Mouse (Mus musculus) E14TG2a.4 (cell line): ENCODE measurements at regions not wholly inside any gene's neighbourhood (a gene's known extent, or its start where the extent isn't known, plus 50 kb on each side); places are given as distances from the start of the nearest gene placed in this dataset.

Source experiments
- H3K27me3 ChIP-seq: 2 replicates; pipeline ENCODE4 v1.6.1; 2014; ENCODE audit warnings: low read length, control low read depth; ENCODE audit not compliant: insufficient read depth
- H3K36me3 ChIP-seq: 2 replicates; pipeline ENCODE4 v1.6.1; 2014; ENCODE audit warnings: low read length, control low read depth; ENCODE audit not compliant: insufficient read depth
- H3K4me1 ChIP-seq: replicated peaks from 2 replicates; pipeline ENCODE4 v1.6.1; 2014; ENCODE audit warnings: low read depth, low read length, control low read depth
- H3K4me3 ChIP-seq: replicated peaks from 2 replicates; pipeline ENCODE4 v1.5.1; 2014; ENCODE audit warnings: mild to moderate bottlenecking, low read length
- H3K9me3 ChIP-seq: 2 replicates; pipeline ENCODE4 v1.6.1; 2014; ENCODE audit warnings: low read length, control low read depth
- CTCF ChIP-seq: conservative IDR thresholded peaks from 2 replicates; pipeline ENCODE4 v1.5.1; 2014; ENCODE audit warnings: low read length
- NANOG ChIP-seq: IDR thresholded peaks from 2 replicates; pipeline ENCODE4 v1.6.1; 2014; ENCODE audit warnings: borderline replicate concordance, low read length, mixed read lengths
- POU5F1 ChIP-seq: IDR thresholded peaks from 2 replicates; pipeline ENCODE4 v1.6.1; 2014; ENCODE audit warnings: low read length, borderline replicate concordance

- no peaks in the 10 kb centered on the region for H3K4me1 ChIP-seq
- no peaks in the 10 kb centered on the region for H3K36me3 ChIP-seq
- TF ChIP-seq NANOG = no peak
- no peak for TF ChIP-seq POU5F1
- TF ChIP-seq CTCF = no peak
- no peaks in the 10 kb centered on the region for H3K27me3 ChIP-seq
- no peak overlapping the region for H3K4me3 ChIP-seq
- H3K9me3 ChIP-seq = no peaks in the 10 kb centered on the region
Measured at GRCm38 (mm10) chr5:39138375-39138774, 261.8 kb upstream of the Clnk start.

- H3K4me3 ChIP-seq = no peak overlapping the region
- no peaks in the 10 kb centered on the region for H3K27me3 ChIP-seq
- H3K36me3 ChIP-seq = no peaks in the 10 kb centered on the region
- H3K9me3 ChIP-seq = no peaks in the 10 kb centered on the region
- no peaks in the 10 kb centered on the region for H3K4me1 ChIP-seq
- TF ChIP-seq POU5F1 (no peak), NANOG (no peak), CTCF (no peak)
Measured at GRCm38 (mm10) chr5:39128931-39129330, 252.3 kb upstream of the Clnk start.

DNA sequence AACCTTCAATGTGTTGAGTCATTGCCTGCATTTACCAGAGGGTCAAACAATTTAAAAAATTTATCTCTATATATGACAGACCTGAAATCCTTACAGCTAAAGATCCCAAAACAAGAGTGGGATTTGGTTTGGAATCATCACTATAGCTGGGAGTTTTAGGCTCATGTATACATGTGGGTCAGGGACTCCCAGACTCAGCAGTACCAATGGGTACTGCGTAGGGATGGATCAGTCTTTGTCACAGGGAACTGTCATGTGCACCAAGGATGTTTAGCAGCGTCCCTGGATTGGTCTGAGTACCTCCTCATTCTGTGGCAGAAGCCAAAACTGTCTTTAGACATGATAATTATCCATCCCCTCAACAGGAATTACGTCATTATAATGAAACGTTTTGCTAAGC is 250.2 kb upstream of the Clnk start:
- Histone ChIP-seq H3K9me3 (no peaks in the 10 kb centered on the region), H3K27me3 (no peaks in the 10 kb centered on the region), H3K4me1 (no peaks in the 10 kb centered on the region), H3K4me3 (no peak overlapping the region), H3K36me3 (no peaks in the 10 kb centered on the region)
- TF ChIP-seq CTCF = no peak
- no peak for TF ChIP-seq POU5F1
- TF ChIP-seq NANOG = no peak

DNA sequence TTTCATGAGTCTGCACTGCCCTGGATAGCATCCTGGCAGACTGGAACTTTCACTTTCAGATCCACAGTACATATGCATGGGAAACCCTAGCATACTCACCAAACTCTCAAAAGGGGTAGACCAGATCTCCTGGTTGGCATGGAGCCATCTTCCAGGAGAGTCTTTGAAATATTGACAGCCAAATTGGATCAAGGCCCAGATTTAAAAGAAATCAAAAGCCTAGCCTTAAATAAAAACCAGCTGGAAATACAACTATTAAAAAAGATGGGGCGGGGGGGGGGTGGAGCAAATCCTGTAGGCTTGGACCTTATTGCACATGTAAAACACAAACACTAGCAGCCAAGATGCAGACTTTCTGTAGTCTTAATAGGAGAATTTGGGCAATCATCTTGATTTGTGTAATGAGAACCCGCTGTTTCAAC is 249.7 kb upstream of the Clnk start:
- no peaks in the 10 kb centered on the region for H3K36me3 ChIP-seq
- TF ChIP-seq CTCF (no peak), NANOG (no peak), POU5F1 (no peak)
- no peak overlapping the region for H3K4me3 ChIP-seq
- no peaks in the 10 kb centered on the region for H3K4me1 ChIP-seq
- H3K9me3 ChIP-seq = no peaks in the 10 kb centered on the region
- H3K27me3 ChIP-seq = no peaks in the 10 kb centered on the region

DNA sequence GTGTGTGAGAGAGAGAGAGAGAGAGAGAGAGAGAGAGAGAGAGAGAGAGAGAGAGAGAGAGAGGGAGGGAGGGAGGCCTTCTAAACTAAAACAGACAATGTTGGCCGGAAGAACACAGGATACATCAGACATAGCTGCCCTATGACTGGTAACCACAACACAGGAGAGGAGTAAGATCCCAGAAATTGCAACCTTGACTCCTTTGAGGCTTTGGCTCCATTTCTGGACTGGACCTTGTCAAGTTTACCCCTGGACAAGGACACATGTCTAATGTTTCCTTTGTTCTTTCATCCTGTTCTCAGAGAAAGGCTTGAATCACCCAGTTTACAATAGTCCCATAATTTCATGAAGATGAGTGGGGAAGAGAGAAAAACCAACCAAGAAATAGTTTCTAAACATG is 233.7 kb upstream of the Clnk start:
- H3K4me3 ChIP-seq = no peak overlapping the region
- no peaks in the 10 kb centered on the region for H3K4me1 ChIP-seq
- no peaks in the 10 kb centered on the region for H3K9me3 ChIP-seq
- no peaks in the 10 kb centered on the region for H3K36me3 ChIP-seq
- TF ChIP-seq NANOG (no peak), POU5F1 (no peak), CTCF (no peak)
- no peaks in the 10 kb centered on the region for H3K27me3 ChIP-seq

GRCm38 (mm10) chr5:39109526-39109925 is 232.9 kb upstream of the Clnk start:
- no peak for TF ChIP-seq POU5F1
- TF ChIP-seq CTCF = no peak
- TF ChIP-seq NANOG = no peak
- no peaks in the 10 kb centered on the region for H3K4me1 ChIP-seq
- H3K4me3 ChIP-seq = no peak overlapping the region
- no peaks in the 10 kb centered on the region for H3K36me3 ChIP-seq
- no peaks in the 10 kb centered on the region for H3K27me3 ChIP-seq
- H3K9me3 ChIP-seq = no peaks in the 10 kb centered on the region

DNA sequence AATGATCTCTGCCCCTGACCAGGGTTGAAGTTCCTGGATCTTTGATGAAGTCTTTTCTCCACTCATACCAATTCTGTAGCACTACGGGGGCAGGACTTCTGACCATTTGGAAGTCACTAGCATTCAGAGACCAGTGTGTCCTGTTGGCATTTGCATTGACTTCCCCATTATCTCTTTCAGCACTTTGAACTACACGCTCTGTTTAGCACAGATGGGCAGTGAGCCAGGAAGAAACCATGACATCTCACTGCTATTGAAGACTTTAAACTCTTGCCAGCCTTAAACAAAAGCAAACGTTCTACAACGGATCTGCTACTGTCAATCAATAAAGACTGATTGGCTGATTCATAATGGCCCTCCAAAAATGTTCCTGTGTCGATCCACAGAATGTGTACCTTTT is 222.5 kb upstream of the Clnk start:
- no peaks in the 10 kb centered on the region for H3K36me3 ChIP-seq
- no peak overlapping the region for H3K4me3 ChIP-seq
- TF ChIP-seq CTCF (no peak), NANOG (no peak), POU5F1 (no peak)
- H3K9me3 ChIP-seq = no peaks in the 10 kb centered on the region
- H3K27me3 ChIP-seq = no peaks in the 10 kb centered on the region
- no peaks in the 10 kb centered on the region for H3K4me1 ChIP-seq

- Histone ChIP-seq H3K36me3 (no peaks in the 10 kb centered on the region), H3K4me1 (no peaks in the 10 kb centered on the region), H3K27me3 (no peaks in the 10 kb centered on the region), H3K4me3 (no peak overlapping the region), H3K9me3 (peaks cover 7% of the 10 kb centered on the region; the same call in 1 of the 2 replicates)
- TF ChIP-seq POU5F1 (no peak), NANOG (no peak), CTCF (no peak)
Measured at GRCm38 (mm10) chr5:39094875-39095274, 218.3 kb upstream of the Clnk start.

DNA sequence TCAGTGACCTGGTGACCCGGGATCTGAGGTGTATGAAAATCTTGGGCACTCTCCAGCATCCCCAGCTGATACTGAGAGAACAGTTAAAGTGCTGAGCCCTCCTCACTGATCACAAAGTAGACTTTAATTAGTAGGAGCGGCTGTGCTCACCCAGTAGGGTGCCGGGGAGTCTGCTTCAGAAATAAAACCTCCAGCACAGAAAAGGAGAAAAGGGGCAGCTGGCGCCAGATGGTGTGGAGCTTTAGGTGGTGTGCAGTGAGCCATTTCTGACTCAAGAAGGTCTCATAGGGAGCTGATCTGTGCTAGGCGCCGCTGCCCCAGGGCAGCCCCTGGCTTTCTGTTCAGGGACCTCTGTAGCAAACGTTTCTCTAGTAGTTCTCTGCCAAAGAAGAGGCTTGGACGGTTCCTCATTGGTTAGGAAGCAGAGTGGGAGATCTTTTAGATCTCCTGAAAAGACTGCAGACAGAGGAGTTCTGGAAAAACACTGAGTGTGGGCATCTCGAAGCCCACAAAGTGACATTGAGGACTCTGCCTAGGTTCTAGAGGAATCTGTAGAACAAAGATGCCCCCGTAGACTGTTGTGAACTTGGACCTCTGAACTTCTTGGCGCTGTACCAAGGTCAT is 200.1 kb upstream of the Clnk start:
- Histone ChIP-seq H3K9me3 (peaks cover 5% of the 10 kb centered on the region; the same call in 1 of the 2 replicates), H3K36me3 (no peaks in the 10 kb centered on the region), H3K4me3 (no peak overlapping the region), H3K4me1 (peaks cover 10% of the 10 kb centered on the region; the same call in 1 of the 2 replicates), H3K27me3 (no peaks in the 10 kb centered on the region)
- no peak for TF ChIP-seq CTCF
- TF ChIP-seq NANOG = no peak
- no peak for TF ChIP-seq POU5F1
